Mouse (Mus musculus) small intestine, adult 2 months (tissue): ENCODE data around the gene Stil. TPM values are rescaled to one million over a fixed set of nuclear protein-coding genes. Genes with fewer than 3 reads are reported as not detected.

Experiments used
- H3K27ac ChIP-seq: fragments of 200-500 bp; 2 replicates; pipeline ENCODE4 v1.5.1; 2012; ENCODE audit warnings: low read depth, low read length, control low read depth, inconsistent platforms; ENCODE audit not compliant: insufficient read depth
- H3K27me3 ChIP-seq: fragments of 200-500 bp; 2 replicates; pipeline ENCODE4 v1.6.1; 2012; ENCODE audit warnings: mild to moderate bottlenecking, moderate library complexity, low read length, inconsistent platforms; ENCODE audit not compliant: control insufficient read depth, insufficient read depth
- H3K36me3 ChIP-seq: fragments of 200-500 bp; 2 replicates; pipeline ENCODE4 v1.6.1; 2012; ENCODE audit warnings: mild to moderate bottlenecking, low read length, control low read depth, inconsistent platforms; ENCODE audit not compliant: control insufficient read depth, insufficient read depth
- H3K4me1 ChIP-seq: fragments of 200-500 bp; 2 replicates; pipeline ENCODE4 v1.6.1; 2012; ENCODE audit warnings: low read length, inconsistent platforms, mixed read lengths; ENCODE audit not compliant: control insufficient read depth, insufficient read depth, insufficient read length
- H3K4me3 ChIP-seq: fragments of 200-500 bp; 2 replicates; pipeline ENCODE4 v1.5.1; 2012; ENCODE audit warnings: low read depth, mild to moderate bottlenecking, control low read depth, inconsistent platforms, low read length, moderate library complexity
- CTCF ChIP-seq: fragments of 200-500 bp; IDR thresholded peaks from 2 replicates; pipeline ENCODE4 v1.5.1; 2012; ENCODE audit warnings: low read depth, mild to moderate bottlenecking, control low read depth, inconsistent platforms, low read length, moderate library complexity, mixed read lengths; ENCODE audit not compliant: insufficient replicate concordance, insufficient read length; ENCODE audit errors: extremely low read depth
- POLR2A ChIP-seq: fragments of 200-500 bp; IDR thresholded peaks from 2 replicates; pipeline ENCODE4 v1.6.1; 2012; ENCODE audit warnings: low read depth, mild to moderate bottlenecking, control low read depth, inconsistent platforms, low read length, moderate library complexity
- WGBS: fragments of 180-500 bp; shearing (Covaris S2); methylation state at CpG from one replicate; pipeline ENCODE4 v1.1.7; 2018; 5-methylcytosine and 5-hydroxymethylcytosine counted together
- polyA plus RNA-seq: library from polyadenylated mRNA; depleted of rRNA; stranded (reverse); fragments of >200 nt; gene quantifications from 2 replicates; pipeline ENCODE4 v1.2.3, GENCODE M21; 2012; rRNA removed

Gene Stil
- polyA plus RNA-seq, 1 experiment: 0.98 TPM

DNA sequence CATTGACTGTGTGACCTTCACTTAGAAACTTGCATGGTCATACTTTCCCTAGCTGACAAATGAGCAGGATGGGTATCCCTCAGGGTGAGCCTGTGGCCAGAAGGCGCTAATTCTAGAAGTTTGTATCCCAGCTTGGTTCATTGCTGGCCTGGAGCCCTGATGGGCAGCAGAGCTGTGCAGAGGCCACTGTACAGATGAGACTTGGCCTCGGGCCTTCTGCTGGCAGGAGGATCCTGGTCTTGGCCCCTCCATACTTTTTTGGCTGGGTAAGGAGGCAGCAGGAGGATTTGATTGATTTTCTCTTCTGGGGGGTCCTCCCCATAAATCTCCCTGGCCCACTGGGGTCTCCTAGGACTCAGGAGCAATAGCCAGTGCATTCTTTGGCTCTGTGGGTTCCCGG lies 83.1 kb downstream of the Stil start:
- Histone ChIP-seq H3K4me3 (no peak overlapping the region), H3K4me1 (no peaks in the 10 kb centered on the region), H3K27me3 (no peaks in the 10 kb centered on the region), H3K27ac (no peak overlapping the region), H3K36me3 (no peaks in the 10 kb centered on the region)
- WGBS: 85% methylated on average over 3 of the region's 3 CpGs
- TF ChIP-seq POLR2A (no peak), CTCF (no peak)

- Histone ChIP-seq H3K36me3 (no peaks in the 10 kb centered on the region), H3K27me3 (no peaks in the 10 kb centered on the region), H3K4me1 (peaks cover 4% of the 10 kb centered on the region; the same call in 1 of the 2 replicates), H3K4me3 (no peak overlapping the region), H3K27ac (no peak overlapping the region)
- TF ChIP-seq POLR2A (no peak), CTCF (peak; percentile 93; the same call in 1 of the 2 replicates)
- WGBS: 18% methylated on average over 6 of the region's 6 CpGs
Observed at GRCm38 (mm10) chr4:115085522-115086095, 85.7 kb downstream of the Stil start.

DNA sequence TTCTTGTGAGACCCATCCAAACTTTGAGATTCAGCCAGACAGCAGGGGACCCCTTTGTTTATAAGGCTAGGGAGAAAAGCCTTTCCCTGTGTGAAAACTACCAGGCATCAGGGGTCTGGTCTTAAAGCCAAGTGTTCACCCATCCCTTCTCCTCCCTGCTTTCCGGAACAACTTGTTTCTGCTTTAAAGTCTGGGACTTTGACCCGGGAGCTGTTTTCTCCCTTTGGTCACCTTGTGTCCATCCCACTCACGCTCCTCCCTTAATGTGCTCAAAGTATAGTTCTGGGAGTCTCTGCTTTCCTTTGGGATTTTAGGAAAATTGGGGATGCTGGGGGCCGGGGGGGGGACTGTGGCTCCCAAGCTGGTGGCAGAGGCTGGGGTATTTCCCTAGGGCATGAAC lies 86.3 kb downstream of the Stil start:
- Histone ChIP-seq H3K4me1 (peaks cover 4% of the 10 kb centered on the region; the same call in 1 of the 2 replicates), H3K27ac (no peak overlapping the region), H3K36me3 (no peaks in the 10 kb centered on the region), H3K27me3 (no peaks in the 10 kb centered on the region), H3K4me3 (no peak overlapping the region)
- TF ChIP-seq CTCF (no peak), POLR2A (no peak)
- WGBS: 54% methylated on average over 4 of the region's 4 CpGs

- no peak overlapping the region for H3K27ac ChIP-seq
- 58% methylated on average over 3 of the region's 3 CpGs for WGBS
Observed at GRCm38 (mm10) chr4:115086763-115087415, 86.9 kb downstream of the Stil start.

GRCm38 (mm10) chr4:115088611-115089338 lies 88.8 kb downstream of the Stil start, which contains the start of gene Pdzk1ip1:
TSS of gene Pdzk1ip1 (plus strand) at chr4:115088708.
- H3K4me1 ChIP-seq: peaks cover 4% of the 10 kb centered on the region; the same call in 1 of the 2 replicates
- H3K27ac ChIP-seq: no peak within 1 kb of the TSS
- H3K4me3 ChIP-seq: peak within 1 kb of the TSS; percentile 58
- WGBS: 9% methylated on average over 11 of the region's 11 CpGs
- no peaks in the 10 kb centered on the region for H3K27me3 ChIP-seq
- TF ChIP-seq POLR2A (0 out of 2 replicates have a peak, but pooled peaks have one; percentile 23), CTCF (no peak)
- H3K36me3 ChIP-seq: no peaks in the 10 kb centered on the region

More at GRCm38 (mm10) chr4:115086763-115087415, 86.9 kb downstream of the Stil start:
- H3K4me3 ChIP-seq: no peak overlapping the region
- peaks cover 4% of the 10 kb centered on the region; the same call in 1 of the 2 replicates for H3K4me1 ChIP-seq
- TF ChIP-seq CTCF (no peak), POLR2A (no peak)
- no peaks in the 10 kb centered on the region for H3K36me3 ChIP-seq
- H3K27me3 ChIP-seq: no peaks in the 10 kb centered on the region

DNA sequence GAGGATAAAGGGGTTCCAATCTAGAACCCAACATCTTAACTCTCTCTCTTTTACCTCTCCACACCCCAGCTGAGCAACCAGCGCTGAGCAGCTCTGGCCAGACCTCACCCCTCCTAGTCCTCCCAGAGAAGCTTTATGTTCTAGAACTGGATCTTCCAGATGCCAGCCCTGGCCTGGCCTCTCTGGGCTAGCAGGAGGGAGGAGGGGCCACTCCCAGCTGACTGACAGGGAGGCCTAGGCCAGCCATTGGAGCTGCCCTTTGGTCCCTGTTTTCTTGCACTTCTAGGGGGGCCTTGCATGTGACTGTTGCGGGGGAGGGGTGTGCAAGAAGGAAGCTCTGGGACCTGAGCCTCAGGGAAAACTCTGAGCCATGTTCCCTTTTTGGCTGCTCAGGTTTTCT lies 90.6 kb downstream of the Stil start:
- WGBS: 36% methylated on average over 2 of the region's 2 CpGs
- H3K4me3 ChIP-seq: no peak overlapping the region
- TF ChIP-seq POLR2A (no peak), CTCF (no peak)
- H3K27me3 ChIP-seq: 0 out of 2 replicates have a peak, but pooled peaks cover under 1% of the 10 kb centered on the region
- no peak overlapping the region for H3K27ac ChIP-seq
- H3K36me3 ChIP-seq: no peaks in the 10 kb centered on the region
- peaks cover 6% of the 10 kb centered on the region for H3K4me1 ChIP-seq

- Histone ChIP-seq H3K27ac (no peak overlapping the region), H3K4me1 (peaks cover 12% of the 10 kb centered on the region), H3K36me3 (no peaks in the 10 kb centered on the region), H3K27me3 (0 out of 2 replicates have a peak, but pooled peaks cover 3% of the 10 kb centered on the region), H3K4me3 (no peak overlapping the region)
- TF ChIP-seq POLR2A (no peak), CTCF (no peak)
- 86% methylated on average over 3 of the region's 3 CpGs for WGBS
Observed at GRCm38 (mm10) chr4:115091806-115092205, 91.8 kb downstream of the Stil start.

Other genes with a start within 250 kb of the Stil start
- not detected in 2 replicates for gene Gm12830, start 178.4 kb upstream of the Stil start, polyA plus RNA-seq
- gene Foxd2, start 91.3 kb upstream of the Stil start, polyA plus RNA-seq: 0.06 and 0.16 TPM in 2 replicates
- gene Foxe3, start 74.1 kb upstream of the Stil start, polyA plus RNA-seq: not detected in 2 replicates
- 20.1 and 43.1 TPM in 2 replicates for gene Cmpk1, start 12.9 kb upstream of the Stil start, polyA plus RNA-seq
- gene Tal1, start 56.3 kb downstream of the Stil start, polyA plus RNA-seq: 0.71 and 1.8 TPM in 2 replicates
- 8.4 and 10.7 TPM in 2 replicates for gene Pdzk1ip1, start 88.5 kb downstream of the Stil start, polyA plus RNA-seq
- not detected in 2 replicates for gene Cyp4x1, start 134.1 kb downstream of the Stil start, polyA plus RNA-seq
- gene Cyp4a29, start 241.9 kb downstream of the Stil start, polyA plus RNA-seq: not detected in 2 replicates